Mouse (Mus musculus) olfactory bulb, adult 2 months (tissue): Measurements from ENCODE around the gene Galnt10.

ENCODE experiments used
- CTCF ChIP-seq: fragments of 200-500 bp; IDR thresholded peaks from 2 replicates; pipeline ENCODE4 v1.5.1; 2012; ENCODE audit warnings: low read depth, mild to moderate bottlenecking, low read length, moderate library complexity; ENCODE audit not compliant: insufficient read depth
- POLR2A ChIP-seq: fragments of 200-500 bp; IDR thresholded peaks from 2 replicates; pipeline ENCODE4 v1.6.1; 2012; ENCODE audit warnings: mild to moderate bottlenecking, low read depth, low read length, moderate library complexity; ENCODE audit not compliant: insufficient read depth

DNA sequence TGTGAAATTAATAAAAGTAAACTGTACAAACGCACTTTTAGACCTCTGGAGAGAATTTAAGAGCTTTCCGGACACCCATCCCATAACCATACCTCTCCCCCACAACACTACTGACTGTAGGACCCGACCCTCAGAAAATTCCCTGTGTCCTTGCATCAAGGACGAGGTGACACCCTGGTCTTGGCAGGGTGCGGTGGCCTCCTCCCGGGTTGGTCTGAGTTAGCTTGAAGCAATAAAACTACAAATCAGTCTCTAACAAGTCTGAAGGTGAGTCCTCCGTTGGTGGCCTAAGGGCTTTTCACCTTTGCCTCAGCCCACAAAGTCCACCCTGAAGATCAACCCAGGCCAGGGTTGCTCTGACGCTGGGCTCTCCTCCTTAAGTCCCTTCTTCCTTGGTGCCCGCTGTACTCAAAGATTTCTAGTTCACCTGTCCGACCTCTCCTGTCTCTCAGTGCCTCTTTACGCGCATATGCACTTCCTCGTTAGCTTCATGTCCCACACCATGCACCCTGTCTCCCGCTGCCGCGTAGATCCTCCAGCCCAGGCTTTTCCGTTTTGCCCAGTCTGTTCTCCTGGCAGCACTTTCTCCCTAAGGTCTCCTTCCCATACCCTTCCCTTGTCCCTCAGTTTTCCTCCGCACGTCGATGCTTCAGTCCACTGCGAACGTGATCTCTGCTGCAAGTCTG, 155.2 kb downstream of the Galnt10 start:
- TF ChIP-seq CTCF (no peak), POLR2A (no peak)
